Mouse (Mus musculus) ES-CJ7 (cell line): ENCODE data around the gene Gm8068.
"Not testable (repeated sequence)": the region's sequence is repeated elsewhere in the genome, so short reads cannot be mapped to it uniquely, and the experiment has no call there.

ENCODE experiments used
- DNase-seq: peaks from one replicate; pipeline ENCODE4 v3.0.0; 2011; ENCODE audit warnings: low read depth, low spot score

Gm8068 gene

GRCm38 (mm10) chr14:41701785-41702184, at the start of gene Gm8068:
Gene Gm8068 (minus strand): TSS chr14:41701885.
- not testable (repeated sequence) for DNase-seq

GRCm38 (mm10) chr14:41750514-41750913, 48.8 kb upstream of the Gm8068 start, which contains the start of gene Gm7929:
Gene Gm7929 (minus strand): TSS chr14:41750614.
- not testable (repeated sequence) for DNase-seq

- peak; percentile 31 for DNase-seq
Measured at GRCm38 (mm10) chr14:41723437-41723836, 21.8 kb upstream of the Gm8068 start.

- not testable (repeated sequence) for DNase-seq
Measured at GRCm38 (mm10) chr14:41717180-41717579, 15.5 kb upstream of the Gm8068 start.

GRCm38 (mm10) chr14:41648176-41648575, 53.5 kb downstream of the Gm8068 start:
- DNase-seq = not testable (repeated sequence)
